Mouse (Mus musculus): Measurements from ENCODE around the gene Tiam1.

Gene Tiam1

GRCm38 (mm10) chr16:89917404-89917803 is 226.2 kb downstream of the Tiam1 start:
- DNase-seq (ENCODE audit: low spot score in 2 of 2) = no peak

- DNase-seq (ENCODE audit: low spot score in 2 of 2) = no peak
Observed at GRCm38 (mm10) chr16:89914946-89915345, 228.6 kb downstream of the Tiam1 start.

- DNase-seq (ENCODE audit: low spot score in 2 of 2) = no peak
Observed at GRCm38 (mm10) chr16:89912686-89913375, 230.7 kb downstream of the Tiam1 start.

- no peak for DNase-seq (ENCODE audit: low spot score in 2 of 2)
Observed at GRCm38 (mm10) chr16:89909393-89910068, 234.0 kb downstream of the Tiam1 start.

- DNase-seq (ENCODE audit: low spot score in 2 of 2) = no peak
Observed at GRCm38 (mm10) chr16:89907651-89908050, 235.9 kb downstream of the Tiam1 start.

GRCm38 (mm10) chr16:89906909-89907308 is 236.7 kb downstream of the Tiam1 start:
- DNase-seq (ENCODE audit: low spot score in 2 of 2) = no peak

GRCm38 (mm10) chr16:89905730-89906305 is 237.8 kb downstream of the Tiam1 start:
- DNase-seq (ENCODE audit: low spot score in 2 of 2) = no peak

- no peak for DNase-seq (ENCODE audit: low spot score in 2 of 2)
Observed at GRCm38 (mm10) chr16:89904121-89904520, 239.4 kb downstream of the Tiam1 start.

GRCm38 (mm10) chr16:89902578-89903304 is 240.8 kb downstream of the Tiam1 start:
- no peak for DNase-seq (ENCODE audit: low spot score in 2 of 2)

- DNase-seq (ENCODE audit: low spot score in 2 of 2) = no peak
Observed at GRCm38 (mm10) chr16:89900681-89901080, 242.9 kb downstream of the Tiam1 start.

GRCm38 (mm10) chr16:89899192-89899591 is 244.4 kb downstream of the Tiam1 start:
- DNase-seq (ENCODE audit: low spot score in 2 of 2) = peak in 1 of 2 experiments; percentile 40

GRCm38 (mm10) chr16:89898299-89898625 is 245.3 kb downstream of the Tiam1 start:
- no peak for DNase-seq (ENCODE audit: low spot score in 2 of 2)

- peak; percentile 74 to 84 for DNase-seq (ENCODE audit: low spot score in 2 of 2)
Observed at GRCm38 (mm10) chr16:89897547-89898298, 245.8 kb downstream of the Tiam1 start.

- DNase-seq (ENCODE audit: low spot score in 2 of 2) = peak in 1 of 2 experiments; percentile 39
Observed at GRCm38 (mm10) chr16:89896885-89897546, 246.6 kb downstream of the Tiam1 start.

- no peak for DNase-seq (ENCODE audit: low spot score in 2 of 2)
Observed at GRCm38 (mm10) chr16:89896392-89896791, 247.2 kb downstream of the Tiam1 start.

- no peak for DNase-seq (ENCODE audit: low spot score in 2 of 2)
Observed at GRCm38 (mm10) chr16:89895283-89895682, 248.3 kb downstream of the Tiam1 start.

GRCm38 (mm10) chr16:89894816-89895215 is 248.8 kb downstream of the Tiam1 start:
- DNase-seq (ENCODE audit: low spot score in 2 of 2) = no peak

- DNase-seq (ENCODE audit: low spot score in 2 of 2) = peak in 1 of 2 experiments; percentile 42
Observed at GRCm38 (mm10) chr16:89890515-89891189, 252.9 kb downstream of the Tiam1 start.

GRCm38 (mm10) chr16:89889890-89890462 is 253.6 kb downstream of the Tiam1 start:
- DNase-seq (ENCODE audit: low spot score in 2 of 2) = peak in 1 of 2 experiments; percentile 46

- no peak for DNase-seq (ENCODE audit: low spot score in 2 of 2)
Observed at GRCm38 (mm10) chr16:89886561-89886960, 257.0 kb downstream of the Tiam1 start.
